Mouse (Mus musculus) CD4-positive helper T cell, adult 2 months (primary cell): Measurements from ENCODE around the gene Rtn2.

Source experiments
- DNase-seq: peaks from one replicate; pipeline ENCODE4 v3.0.0-alpha.2; 2012; ENCODE audit warnings: low read depth, missing footprints, low spot score

The Rtn2 gene

GRCm38 (mm10) chr7:19343210-19343808, 60.9 kb downstream of the Rtn2 start:
- DNase-seq, result peak; percentile 81

- no peak for DNase-seq
These were observed 61.9 kb downstream of the Rtn2 start, which contains the start of gene Ercc1 for GRCm38 (mm10) chr7:19344237-19344847. TSS of gene Ercc1 (plus strand) at chr7:19344778.

DNA sequence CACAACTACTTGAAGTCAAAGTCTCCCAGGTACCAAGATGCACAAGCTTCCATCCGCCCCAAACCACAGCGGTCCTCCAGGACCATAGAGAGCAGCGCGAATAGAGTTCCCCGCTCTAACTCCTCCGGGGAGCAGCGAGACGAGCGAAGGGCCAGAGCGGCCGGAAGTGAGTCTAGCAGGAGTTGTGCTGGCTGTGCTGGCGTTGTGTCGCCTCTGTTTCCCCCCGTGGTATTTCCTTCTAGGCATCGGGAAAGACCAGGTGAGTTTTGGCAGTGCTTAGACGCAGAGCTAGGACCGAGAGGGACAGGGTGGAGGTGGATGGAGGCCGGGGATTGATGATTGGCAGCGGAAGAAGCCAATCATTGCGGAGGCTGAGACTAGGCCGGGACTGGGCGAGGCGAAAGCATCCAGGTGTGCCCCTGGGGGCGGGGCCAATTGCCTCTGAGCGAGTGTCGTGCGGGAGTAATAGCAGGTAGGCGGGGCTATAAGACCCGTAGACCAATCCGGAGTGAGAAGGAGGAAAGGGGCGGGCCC, 62.6 kb downstream of the Rtn2 start:
- DNase-seq, result peak; percentile 99
